Mouse (Mus musculus) spleen, adult 2 months (tissue): ENCODE measurements around the gene Crybg2. TPM values are rescaled to one million over a fixed set of nuclear protein-coding genes. Genes with fewer than 3 reads are reported as not detected.

Experiments
- DNase-seq, 2 experiments: peaks; one replicate each; pipeline versions ENCODE4 v3.0.0 to v3.0.0-alpha.2; 2012 to 2021; ENCODE audit warnings: low spot score in 2 of 2, low read depth in 1 of 2
- H3K27ac ChIP-seq: fragments of 200-500 bp; 2 replicates; pipeline ENCODE4 v1.5.1; 2012; ENCODE audit warnings: low read length, inconsistent platforms; ENCODE audit not compliant: insufficient read depth
- H3K27me3 ChIP-seq: fragments of 200-500 bp; 2 replicates; pipeline ENCODE4 v1.6.1; 2012; ENCODE audit warnings: mild to moderate bottlenecking, moderate library complexity, low read length, inconsistent platforms; ENCODE audit not compliant: control insufficient read depth, insufficient read depth
- H3K36me3 ChIP-seq: fragments of 200-500 bp; 2 replicates; pipeline ENCODE4 v1.6.1; 2012; ENCODE audit warnings: mild to moderate bottlenecking, low read length, inconsistent platforms; ENCODE audit not compliant: control insufficient read depth, insufficient read depth
- H3K4me1 ChIP-seq: fragments of 200-500 bp; 2 replicates; pipeline ENCODE4 v1.6.1; 2011; ENCODE audit warnings: inconsistent platforms; ENCODE audit not compliant: control insufficient read depth, insufficient read depth, insufficient read length
- H3K4me3 ChIP-seq: fragments of 200-500 bp; 2 replicates; pipeline ENCODE4 v1.5.1; 2011; ENCODE audit warnings: mild to moderate bottlenecking, inconsistent platforms; ENCODE audit not compliant: insufficient read depth, insufficient read length; ENCODE audit errors: extremely low read depth
- CTCF ChIP-seq: fragments of 200-500 bp; IDR thresholded peaks from 2 replicates; pipeline ENCODE4 v1.5.1; 2011; ENCODE audit warnings: mild to moderate bottlenecking, inconsistent platforms; ENCODE audit not compliant: insufficient read depth, insufficient read length, insufficient replicate concordance; ENCODE audit errors: extremely low read depth
- POLR2A ChIP-seq: fragments of 200-500 bp; IDR thresholded peaks from 2 replicates; pipeline ENCODE4 v1.6.1; 2011; ENCODE audit warnings: low read depth, low read length, inconsistent platforms
- WGBS: fragments of 180-500 bp; shearing (Covaris S2); methylation state at CpG from one replicate; pipeline ENCODE4 v1.1.7; 2018; 5-methylcytosine and 5-hydroxymethylcytosine counted together
- polyA plus RNA-seq: library from polyadenylated mRNA; depleted of rRNA; stranded (reverse); fragments of >200 nt; gene quantifications from 2 replicates; pipeline ENCODE4 v1.2.3, GENCODE M21; 2012

Gene Crybg2
- polyA plus RNA-seq, 1 experiment = 4.3 TPM

GRCm38 (mm10) chr4:134123680-134124551 lies 63.3 kb downstream of the Crybg2 start:
- peak in 1 of 2 experiments; percentile 66 for DNase-seq
- Histone ChIP-seq H3K4me1 (peaks cover 57% of the 10 kb centered on the region), H3K27me3 (no peaks in the 10 kb centered on the region), H3K27ac (peak overlapping the region; percentile 40), H3K36me3 (peaks cover 17% of the 10 kb centered on the region), H3K4me3 (no peak overlapping the region)
- WGBS = 16% methylated on average over 17 of the region's 17 CpGs
- TF ChIP-seq CTCF (peak; percentile 97), POLR2A (no peak)

GRCm38 (mm10) chr4:134125383-134126060 lies 64.9 kb downstream of the Crybg2 start:
- no peak overlapping the region for H3K27ac ChIP-seq
- H3K4me1 ChIP-seq = peaks cover 45% of the 10 kb centered on the region
- no peak for TF ChIP-seq CTCF
- TF ChIP-seq POLR2A = no peak
- peaks cover 17% of the 10 kb centered on the region for H3K36me3 ChIP-seq
- no peak for DNase-seq
- H3K4me3 ChIP-seq = no peak overlapping the region
- no peaks in the 10 kb centered on the region for H3K27me3 ChIP-seq
- WGBS = 91% methylated on average over 15 of the region's 15 CpGs

GRCm38 (mm10) chr4:134126300-134127120 lies 65.9 kb downstream of the Crybg2 start:
- DNase-seq = no peak
- Histone ChIP-seq H3K4me1 (peaks cover 36% of the 10 kb centered on the region), H3K36me3 (peaks cover 17% of the 10 kb centered on the region), H3K27ac (no peak overlapping the region), H3K4me3 (no peak overlapping the region), H3K27me3 (no peaks in the 10 kb centered on the region)
- WGBS = 90% methylated on average over 21 of the region's 21 CpGs
- TF ChIP-seq CTCF (no peak), POLR2A (no peak)

GRCm38 (mm10) chr4:134127121-134127455 lies 66.5 kb downstream of the Crybg2 start:
- Histone ChIP-seq H3K4me1 (peaks cover 36% of the 10 kb centered on the region), H3K27ac (no peak overlapping the region), H3K27me3 (no peaks in the 10 kb centered on the region), H3K4me3 (peak overlapping the region; percentile 92; the same call in 1 of the 2 replicates), H3K36me3 (peaks cover 17% of the 10 kb centered on the region)
- no peak for DNase-seq
- TF ChIP-seq POLR2A (no peak), CTCF (no peak)
- WGBS = 75% methylated on average over 7 of the region's 7 CpGs

GRCm38 (mm10) chr4:134127793-134128192 lies 67.2 kb downstream of the Crybg2 start:
- DNase-seq = no peak
- WGBS = 32% methylated on average over 8 of the region's 8 CpGs
- peaks cover 29% of the 10 kb centered on the region for H3K4me1 ChIP-seq
- no peaks in the 10 kb centered on the region for H3K27me3 ChIP-seq
- peak overlapping the region; percentile 92 for H3K4me3 ChIP-seq
- peaks cover 17% of the 10 kb centered on the region for H3K36me3 ChIP-seq
- peak overlapping the region; percentile 93 for H3K27ac ChIP-seq
- TF ChIP-seq POLR2A (no peak), CTCF (no peak)

- DNase-seq = peak in 1 of 2 experiments; percentile 91
- Histone ChIP-seq H3K4me1 (peaks cover 26% of the 10 kb centered on the region), H3K27ac (peak within 1 kb of the TSS; percentile 94), H3K27me3 (no peaks in the 10 kb centered on the region), H3K4me3 (peak within 1 kb of the TSS; percentile 92), H3K36me3 (peaks cover 17% of the 10 kb centered on the region)
- under 1% methylated on average over 50 of the region's 50 CpGs for WGBS
- TF ChIP-seq CTCF (no peak), POLR2A (peak; percentile 95)
These were observed 67.8 kb downstream of the Crybg2 start, which contains the start of gene Sh3bgrl3 for GRCm38 (mm10) chr4:134128221-134128982. Gene Sh3bgrl3 (minus strand): TSS chr4:134128789.
